12 mouse cellular contexts compared by ENCODE assay signal in genomic region chr1:63977956-63978355, GRCm38 (mm10).
"Had no signal": no experiment of that assay in that cellular context is flagged by ENCODE, and none has a peak within 500 bp of the region (broad histone marks: within the 10 kb centered on the region; RNA-seq: fewer than 3 reads in every experiment).

No protein-coding gene starts in this region.

- DNase-seq: kidney, postnatal 25 days; lung, embryonic 14.5 days; lung, postnatal 10 days; lung, postnatal 4 days; right cerebral cortex, adult 18-20 months; right cerebral cortex, postnatal 25 days; thymus, postnatal 36 days had no signal

- H3K4me2 ChIP-seq: limb, embryonic 15.5 days; liver, embryonic 12.5 days; lung, embryonic 14.5 days; midbrain, embryonic 12.5 days had no signal

- H3K4me3 ChIP-seq: left cerebral cortex, adult 2 months; limb, embryonic 15.5 days; liver, embryonic 12.5 days; midbrain, embryonic 12.5 days; myocyte had no signal

- H3K4me1 ChIP-seq: limb, embryonic 15.5 days; liver, embryonic 12.5 days had no signal

- H3K9me3 ChIP-seq: limb, embryonic 15.5 days; liver, embryonic 12.5 days; midbrain, embryonic 12.5 days had no signal

- H3K9ac ChIP-seq: limb, embryonic 15.5 days; liver, embryonic 12.5 days; lung, embryonic 14.5 days; midbrain, embryonic 12.5 days had no signal

- H3K36me3 ChIP-seq: limb, embryonic 15.5 days; liver, embryonic 12.5 days; midbrain, embryonic 12.5 days had no signal

- H3K27me3 ChIP-seq: limb, embryonic 15.5 days; liver, embryonic 12.5 days; midbrain, embryonic 12.5 days had no signal

- ATAC-seq: liver, embryonic 12.5 days had no signal

- H3K27ac ChIP-seq: left cerebral cortex, adult 2 months; limb, embryonic 15.5 days; liver, embryonic 12.5 days; midbrain, embryonic 12.5 days had no signal
